ENCODE assay signal across 17 mouse cellular contexts in the genomic region with DNA sequence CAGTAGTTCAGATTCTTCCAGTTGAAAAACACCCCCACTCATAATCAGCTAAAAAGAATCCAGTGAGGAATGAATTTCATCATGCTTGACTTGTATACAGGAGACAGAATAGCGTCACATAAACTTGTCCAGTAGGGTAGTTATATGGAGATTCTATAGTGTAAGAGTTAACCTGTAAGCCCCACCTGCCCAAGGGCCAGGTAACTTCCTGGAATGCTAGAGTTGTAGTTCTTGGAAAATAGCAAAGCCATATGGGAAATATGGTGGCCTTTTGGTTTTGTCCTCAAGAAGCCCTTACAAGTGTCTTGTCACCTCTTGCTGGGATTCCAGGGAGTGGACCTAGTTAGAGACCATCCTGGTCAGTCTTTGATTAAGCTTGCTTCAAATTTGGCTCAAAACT. TPM values are rescaled to one million over a fixed set of nuclear protein-coding genes. Genes with fewer than 3 reads are reported as not detected.
DNase-seq lines count a peak whose midpoint lies in the region; ATAC-seq and TF ChIP-seq lines count a peak whose summit lies in the region.
"Had no signal": no experiment of that assay in that cellular context is flagged by ENCODE, and none has a peak within 500 bp of the region (broad histone marks: within the 10 kb centered on the region; RNA-seq: fewer than 3 reads in every experiment).

No protein-coding gene starts in this region.

- DNase-seq in gastrocnemius, adult 2 months, result no peak
- DNase-seq in gastrocnemius, postnatal 36 days, result no peak
- DNase-seq in kidney, postnatal 10 days, result no peak
- peak; percentile 29 for DNase-seq in 3T3-L1 (ENCODE audit: low read depth, low spot score)
- DNase-seq in midbrain, embryonic 14.5 days, result no peak
- DNase-seq in cerebellum, postnatal 4 days (ENCODE audit: low spot score in 2 of 2), result no peak
- DNase-seq: cerebellum, adult 8-10 months had no signal

- H3K27me3 ChIP-seq in kidney, embryonic 14.5 days (ENCODE audit: control insufficient read depth, insufficient read depth, low read length), result no peaks in the 10 kb centered on the region
- no peaks in the 10 kb centered on the region for H3K27me3 ChIP-seq in intestine, postnatal 0 days (replicated peaks; ENCODE audit: control insufficient read depth, insufficient read depth, low read length)
- no peaks in the 10 kb centered on the region for H3K27me3 ChIP-seq in midbrain, embryonic 14.5 days (ENCODE audit: control insufficient read depth, insufficient read depth, low read length)
- H3K27me3 ChIP-seq: hindbrain, embryonic 15.5 days; midbrain, embryonic 15.5 days had no signal

- peaks cover 18% of the 10 kb centered on the region for H3K4me1 ChIP-seq in kidney, embryonic 14.5 days (ENCODE audit: control insufficient read depth, insufficient read depth, low read length)
- H3K4me1 ChIP-seq in intestine, postnatal 0 days (replicated peaks; ENCODE audit: control insufficient read depth, insufficient read depth, low read length), result peaks cover 3% of the 10 kb centered on the region; the same call in 1 of the 2 replicates
- H3K4me1 ChIP-seq in midbrain, embryonic 14.5 days (ENCODE audit: control insufficient read depth, insufficient read depth, low read length), result no peaks in the 10 kb centered on the region
- H3K4me1 ChIP-seq: hindbrain, embryonic 15.5 days; midbrain, embryonic 15.5 days had no signal

- no peak for ATAC-seq in kidney, embryonic 14.5 days (ENCODE audit: low FRiP score, low TSS enrichment)
- peak; percentile 63 for ATAC-seq in intestine, postnatal 0 days
- ATAC-seq in midbrain, embryonic 14.5 days (ENCODE audit: low FRiP score, low TSS enrichment), result no peak
- ATAC-seq: midbrain, embryonic 15.5 days had no signal

- H3K4me2 ChIP-seq in kidney, embryonic 14.5 days (replicated peaks; ENCODE audit: low read depth, low read length), result no peak overlapping the region
- H3K4me2 ChIP-seq in intestine, postnatal 0 days (replicated peaks; ENCODE audit: low read depth), result 0 out of 2 replicates have a peak overlapping the region, but pooled peaks have one; percentile 21
- H3K4me2 ChIP-seq in midbrain, embryonic 14.5 days (ENCODE audit: low read length), result no peak overlapping the region
- H3K4me2 ChIP-seq: hindbrain, embryonic 15.5 days; midbrain, embryonic 15.5 days had no signal

- no peaks in the 10 kb centered on the region for H3K36me3 ChIP-seq in kidney, embryonic 14.5 days (ENCODE audit: control insufficient read depth, insufficient read depth, low read length)
- no peaks in the 10 kb centered on the region for H3K36me3 ChIP-seq in intestine, postnatal 0 days (ENCODE audit: control insufficient read depth, insufficient read depth)
- H3K36me3 ChIP-seq in midbrain, embryonic 14.5 days (ENCODE audit: control insufficient read depth, insufficient read depth, low read length), result no peaks in the 10 kb centered on the region
- H3K36me3 ChIP-seq: hindbrain, embryonic 15.5 days; midbrain, embryonic 15.5 days had no signal

- no peak overlapping the region for H3K9ac ChIP-seq in kidney, embryonic 14.5 days (ENCODE audit: low read depth, low read length)
- 0 out of 2 replicates have a peak overlapping the region, but pooled peaks have one; percentile 11 for H3K9ac ChIP-seq in intestine, postnatal 0 days (ENCODE audit: low read depth, low read length)
- H3K9ac ChIP-seq in midbrain, embryonic 14.5 days (replicated peaks; ENCODE audit: low read length), result no peak overlapping the region
- H3K9ac ChIP-seq: hindbrain, embryonic 15.5 days; midbrain, embryonic 15.5 days had no signal

- H3K4me3 ChIP-seq in gastrocnemius, adult 2 months, result no peak overlapping the region
- H3K4me3 ChIP-seq in kidney, embryonic 14.5 days (ENCODE audit: low read length), result no peak overlapping the region
- H3K4me3 ChIP-seq in intestine, postnatal 0 days (ENCODE audit: low read depth, low read length), result no peak overlapping the region
- no peak overlapping the region for H3K4me3 ChIP-seq in midbrain, embryonic 14.5 days (replicated peaks; ENCODE audit: low read depth, low read length)
- H3K4me3 ChIP-seq: hindbrain, embryonic 15.5 days; midbrain, embryonic 15.5 days had no signal

- 72% methylated on average over 1 of the region's 1 CpGs for WGBS in kidney, embryonic 14.5 days
- 25% methylated on average over 1 of the region's 1 CpGs for WGBS in intestine, postnatal 0 days
- WGBS in midbrain, embryonic 14.5 days, result 91% methylated on average over 1 of the region's 1 CpGs

- H3K27ac ChIP-seq in gastrocnemius, adult 2 months, result peak overlapping the region; percentile 80
- peak overlapping the region; percentile 87 for H3K27ac ChIP-seq in kidney, embryonic 14.5 days (ENCODE audit: low read depth, low read length)
- peak overlapping the region; percentile 89 for H3K27ac ChIP-seq in intestine, postnatal 0 days (ENCODE audit: low read depth, low read length)
- H3K27ac ChIP-seq in midbrain, embryonic 14.5 days (replicated peaks; ENCODE audit: low read depth, low read length), result no peak overlapping the region
- H3K27ac ChIP-seq: hindbrain, embryonic 15.5 days; midbrain, embryonic 15.5 days had no signal

- H3K9me3 ChIP-seq in kidney, embryonic 14.5 days (ENCODE audit: control insufficient read depth, low read length), result no peaks in the 10 kb centered on the region
- H3K9me3 ChIP-seq in intestine, postnatal 0 days (ENCODE audit: control insufficient read depth), result no peaks in the 10 kb centered on the region
- H3K9me3 ChIP-seq in midbrain, embryonic 14.5 days (ENCODE audit: control insufficient read depth, low read length), result no peaks in the 10 kb centered on the region
- H3K9me3 ChIP-seq: hindbrain, embryonic 15.5 days; midbrain, embryonic 15.5 days had no signal

- intact Hi-C loops in gastrocnemius, adult 2 months (cut with DNase I), result no loop called here
- intact Hi-C loops in gastrocnemius, postnatal 36 days (cut with DNase I), result no loop called here

- no peak for TF ChIP-seq CTCF in gastrocnemius, adult 2 months (IDR thresholded peaks at IDR 0.05)
- no peak for TF ChIP-seq CTCF in intestine, postnatal 0 days (IDR thresholded peaks at IDR 0.05; ENCODE audit: low read depth)

RNA-seq across cellular contexts. Expression of gene S100a10, which starts 41.8 kb away (rescaled TPM):
- total RNA-seq in gastrocnemius, adult 2 months (2021), result 10 to 100 TPM; 29.0 to 61.7 TPM
- total RNA-seq in gastrocnemius, postnatal 36 days (2021), result 10 to 100 TPM; 38.8 to 50.5 TPM
- polyA plus RNA-seq in kidney, embryonic 14.5 days (2014; fragmentation: Nextera tagmentation; extraction: Ambion mirVana), result 407 and 546 TPM in 2 replicates
- 733 and 887 TPM in 2 replicates for polyA plus RNA-seq in intestine, postnatal 0 days (2015; fragmentation: Nextera tagmentation; extraction: Ambion mirVana)
- 67.9 and 86.5 TPM in 2 replicates for polyA plus RNA-seq in midbrain, embryonic 14.5 days (2014; fragmentation: Nextera tagmentation; extraction: Ambion mirVana)

RNA-seq across cellular contexts. Expression of gene Tdpoz2, which starts 55.9 kb away (rescaled TPM):
- total RNA-seq in gastrocnemius, adult 2 months (2021), result not detected
- not detected for total RNA-seq in gastrocnemius, postnatal 36 days (2021)
- polyA plus RNA-seq in kidney, embryonic 14.5 days (2014; fragmentation: Nextera tagmentation; extraction: Ambion mirVana), result not detected in 2 replicates
- not detected in 2 replicates for polyA plus RNA-seq in intestine, postnatal 0 days (2015; fragmentation: Nextera tagmentation; extraction: Ambion mirVana)
- not detected in 2 replicates for polyA plus RNA-seq in midbrain, embryonic 14.5 days (2014; fragmentation: Nextera tagmentation; extraction: Ambion mirVana)
- total RNA-seq: gastrocnemius, postnatal 4 days; left cerebral cortex, adult 18-20 months had no signal
- polyA plus RNA-seq: adrenal gland, adult 2 months; hindbrain, embryonic 15.5 days; large intestine, adult 2 months; midbrain, embryonic 15.5 days; neural tube, embryonic 11.5 days; testis, adult 2 months had no signal
